Mouse (Mus musculus) small intestine, adult 2 months (tissue): ENCODE measurements at regions not wholly inside any gene's neighbourhood (a gene's known extent, or its start where the extent isn't known, plus 50 kb on each side); places are given as distances from the start of the nearest gene placed in this dataset.

Experiments
- CTCF ChIP-seq: fragments of 200-500 bp; IDR thresholded peaks from 2 replicates; pipeline ENCODE4 v1.5.1; 2012; ENCODE audit warnings: low read depth, mild to moderate bottlenecking, control low read depth, inconsistent platforms, low read length, moderate library complexity, mixed read lengths; ENCODE audit not compliant: insufficient replicate concordance, insufficient read length; ENCODE audit errors: extremely low read depth
- POLR2A ChIP-seq: fragments of 200-500 bp; IDR thresholded peaks from 2 replicates; pipeline ENCODE4 v1.6.1; 2012; ENCODE audit warnings: low read depth, mild to moderate bottlenecking, control low read depth, inconsistent platforms, low read length, moderate library complexity

GRCm38 (mm10) chr1:137806252-137806651 lies 369.3 kb downstream of the Ptprc start:
- TF ChIP-seq POLR2A, result no peak
- TF ChIP-seq CTCF, result no peak
